Mouse (Mus musculus): ENCODE results near the gene Luc7l2.

Luc7l2 gene

GRCm38 (mm10) chr6:38650263-38650937, 99.3 kb downstream of the Luc7l2 start:
- peak; percentile 54 for DNase-seq (ENCODE audit: extremely low read depth, low read depth)

Data from MEL-GATA-1-ER (cell line).